Mouse (Mus musculus) kidney, adult 2 months (tissue): ENCODE measurements around the gene Entr1. TPM values are rescaled to one million over a fixed set of nuclear protein-coding genes. Genes with fewer than 3 reads are reported as not detected.

ENCODE experiments used
- DNase-seq: peaks from one replicate; pipeline ENCODE4 v3.0.0; 2021
- H3K27ac ChIP-seq: fragments of 200-500 bp; 2 replicates; pipeline ENCODE4 v1.5.1; 2012; ENCODE audit warnings: low read depth, low read length, control low read depth, inconsistent platforms; ENCODE audit not compliant: insufficient read depth
- H3K27me3 ChIP-seq: fragments of 200-500 bp; replicated peaks from 2 replicates; pipeline ENCODE4 v1.6.1; 2012; ENCODE audit warnings: mild to moderate bottlenecking, moderate library complexity, low read length, inconsistent platforms; ENCODE audit not compliant: control insufficient read depth, insufficient read depth
- H3K36me3 ChIP-seq: fragments of 200-500 bp; 2 replicates; pipeline ENCODE4 v1.6.1; 2012; ENCODE audit warnings: mild to moderate bottlenecking, moderate library complexity, low read length, inconsistent platforms; ENCODE audit not compliant: control insufficient read depth, insufficient read depth
- H3K4me1 ChIP-seq: fragments of 200-500 bp; 2 replicates; pipeline ENCODE4 v1.6.1; 2011; ENCODE audit warnings: low read length; ENCODE audit not compliant: control insufficient read depth, insufficient read depth
- H3K4me3 ChIP-seq: fragments of 200-500 bp; 2 replicates; pipeline ENCODE4 v1.5.1; 2011; ENCODE audit warnings: mild to moderate bottlenecking, low read depth, low read length, control low read depth; ENCODE audit not compliant: insufficient read depth
- CTCF ChIP-seq: fragments of 200-500 bp; conservative IDR thresholded peaks from 2 replicates; pipeline ENCODE4 v1.5.1; 2011; ENCODE audit warnings: low read depth, mild to moderate bottlenecking, control low read depth, low read length, moderate library complexity, mixed read lengths; ENCODE audit not compliant: insufficient read depth, insufficient read length
- POLR2A ChIP-seq: fragments of 200-500 bp; IDR thresholded peaks from one replicate; pipeline ENCODE4 v1.6.1; 2011; ENCODE audit warnings: low read depth, low read length, control low read depth
- WGBS: fragments of 180-500 bp; shearing (Covaris S2); methylation state at CpG from one replicate; pipeline ENCODE4 v1.1.7; 2018; 5-methylcytosine and 5-hydroxymethylcytosine counted together
- polyA plus RNA-seq: library from polyadenylated mRNA; depleted of rRNA; stranded (reverse); fragments of >200 nt; gene quantifications from 2 replicates; pipeline ENCODE4 v1.2.3, GENCODE M21; 2012; rRNA removed

Entr1 gene
- 102 and 110 TPM in 2 replicates for polyA plus RNA-seq

DNA sequence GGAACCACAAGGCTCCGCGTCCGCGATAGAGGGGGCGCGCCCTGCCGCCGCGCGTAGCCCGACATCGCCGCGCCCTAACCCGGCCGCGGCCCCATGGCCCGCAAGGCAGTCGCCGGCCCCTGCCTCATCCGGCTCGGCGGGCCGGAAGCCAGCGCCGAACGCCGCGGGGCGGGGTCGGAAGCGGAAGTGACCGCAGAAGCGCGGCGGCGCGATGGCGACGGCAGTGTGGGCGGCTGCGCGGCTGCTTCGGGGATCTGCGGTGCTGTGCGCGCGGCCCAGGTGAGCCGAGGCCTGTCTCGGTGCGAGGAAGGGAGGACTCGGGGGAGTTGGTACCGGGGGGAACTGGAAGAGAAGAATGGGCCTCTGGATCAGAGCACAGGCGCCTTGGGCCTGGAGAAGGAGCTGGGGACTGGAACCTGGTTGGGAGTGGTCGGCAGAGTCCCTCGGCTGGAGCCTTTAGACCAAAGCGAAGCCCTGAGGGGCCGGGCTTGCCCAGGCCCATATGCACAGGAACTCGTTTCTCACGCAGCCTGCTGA is at the start of gene Entr1, which contains the start of gene Pmpca:
Entr1 (minus strand) TSS at position 163 of the 537 bp plus-strand sequence.
Pmpca (plus strand) TSS at position 186 of the 537 bp plus-strand sequence.
- TF ChIP-seq CTCF: no peak
- TF ChIP-seq POLR2A: peak; percentile 20
- peak; percentile 88 for DNase-seq
- Histone ChIP-seq H3K4me3 (peak within 1 kb of the TSS; percentile 78), H3K27me3 (no peaks in the 10 kb centered on the region), H3K4me1 (peaks cover 9% of the 10 kb centered on the region; the same call in 1 of the 2 replicates), H3K27ac (peak within 1 kb of the TSS; percentile 43), H3K36me3 (peaks cover 5% of the 10 kb centered on the region)
- 1% methylated on average over 58 of the region's 60 CpGs for WGBS

DNA sequence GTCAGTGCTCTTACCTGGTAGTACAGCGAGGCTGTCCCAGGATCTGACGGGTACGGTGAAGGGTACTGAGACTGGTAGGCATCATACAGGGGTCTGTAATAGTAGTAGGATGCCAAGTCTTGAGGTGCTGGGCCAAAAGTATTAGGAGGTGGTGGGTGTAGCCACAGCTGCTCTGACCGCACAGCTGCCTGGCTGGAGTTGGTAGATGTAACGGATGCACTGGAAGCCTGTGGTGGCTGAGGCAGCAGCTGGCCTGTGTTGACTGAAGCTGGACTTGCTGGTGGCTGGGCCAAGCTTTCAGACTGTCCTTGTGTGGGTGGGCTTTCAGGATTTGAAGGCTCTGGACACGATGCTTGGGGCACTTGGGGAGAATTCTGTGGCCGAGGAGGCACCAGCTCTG is 49.3 kb upstream of the Entr1 start:
- H3K4me3 ChIP-seq: no peak overlapping the region
- H3K27me3 ChIP-seq: no peaks in the 10 kb centered on the region
- H3K4me1 ChIP-seq: peaks cover 20% of the 10 kb centered on the region; the same call in 1 of the 2 replicates
- DNase-seq: no peak
- peaks cover 4% of the 10 kb centered on the region for H3K36me3 ChIP-seq
- TF ChIP-seq CTCF: no peak
- 87% methylated on average over 7 of the region's 7 CpGs for WGBS
- H3K27ac ChIP-seq: no peak overlapping the region

DNA sequence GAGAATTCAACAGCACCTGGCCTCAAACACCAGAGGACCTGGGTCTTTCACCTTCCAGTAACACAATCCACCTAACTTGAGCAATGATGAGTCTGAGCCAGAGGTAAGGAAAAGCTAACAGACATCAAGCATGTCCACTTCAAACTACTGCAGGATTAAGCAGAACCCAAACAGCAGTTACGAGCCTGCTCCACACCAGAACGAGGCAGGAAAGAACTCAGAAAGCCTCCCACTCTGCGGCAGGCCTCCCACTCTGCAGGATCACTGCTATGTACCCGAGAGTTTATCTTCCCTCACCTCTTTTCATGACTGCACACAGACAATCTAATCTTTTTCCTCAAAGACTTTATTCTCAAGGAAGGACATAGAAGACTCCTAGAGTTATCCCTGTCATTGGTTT is 48.1 kb upstream of the Entr1 start:
- no peaks in the 10 kb centered on the region for H3K27me3 ChIP-seq
- H3K4me3 ChIP-seq: no peak overlapping the region
- peaks cover 4% of the 10 kb centered on the region for H3K36me3 ChIP-seq
- TF ChIP-seq POLR2A (no peak), CTCF (no peak)
- 40% methylated on average over 4 of the region's 4 CpGs for WGBS
- peaks cover 20% of the 10 kb centered on the region; the same call in 1 of the 2 replicates for H3K4me1 ChIP-seq
- no peak for DNase-seq
- H3K27ac ChIP-seq: peak overlapping the region; percentile 88

DNA sequence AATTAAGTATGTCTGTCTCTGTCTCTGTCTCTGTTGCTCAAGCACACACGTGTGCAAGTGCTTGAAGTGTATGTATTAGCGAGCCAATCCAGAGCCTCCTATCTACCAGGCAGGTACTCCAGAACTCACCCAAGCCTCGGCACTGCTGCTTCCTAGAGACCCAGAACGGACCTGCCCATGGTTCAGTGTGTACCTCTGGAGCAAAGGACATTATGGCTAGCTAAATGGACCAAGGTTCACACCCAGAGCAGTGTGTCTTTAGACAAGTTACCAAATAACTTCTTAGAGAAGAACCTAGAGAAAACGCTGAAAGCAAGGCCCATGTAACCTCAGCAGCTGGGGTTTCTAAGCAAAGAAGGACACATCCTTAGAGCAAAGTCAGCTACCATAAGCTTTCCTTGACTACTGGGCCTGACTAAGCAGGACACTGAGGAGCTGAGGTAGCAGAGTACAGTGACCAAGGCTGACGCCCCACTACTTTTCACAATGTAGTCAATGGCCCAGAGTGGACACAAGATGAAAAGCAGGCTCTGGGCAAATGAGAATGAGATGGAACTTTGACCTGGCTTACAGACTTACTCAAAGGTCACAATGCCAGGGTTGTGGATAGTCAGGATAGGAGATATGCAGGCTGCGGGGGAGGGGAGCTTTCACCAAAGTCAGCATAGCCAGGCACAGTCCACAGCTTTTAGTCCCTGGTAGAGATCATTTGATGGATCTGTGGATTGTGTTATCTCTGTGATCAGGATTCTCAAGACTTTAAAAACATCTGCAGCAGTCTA is 45.9 kb upstream of the Entr1 start:
- peak overlapping the region; percentile 73 for H3K27ac ChIP-seq
- no peak overlapping the region for H3K4me3 ChIP-seq
- H3K36me3 ChIP-seq: peaks cover 5% of the 10 kb centered on the region
- TF ChIP-seq POLR2A (no peak), CTCF (no peak)
- WGBS: 62% methylated on average over 7 of the region's 7 CpGs
- H3K4me1 ChIP-seq: peaks cover 20% of the 10 kb centered on the region; the same call in 1 of the 2 replicates
- peak; percentile 84 for DNase-seq
- no peaks in the 10 kb centered on the region for H3K27me3 ChIP-seq

DNA sequence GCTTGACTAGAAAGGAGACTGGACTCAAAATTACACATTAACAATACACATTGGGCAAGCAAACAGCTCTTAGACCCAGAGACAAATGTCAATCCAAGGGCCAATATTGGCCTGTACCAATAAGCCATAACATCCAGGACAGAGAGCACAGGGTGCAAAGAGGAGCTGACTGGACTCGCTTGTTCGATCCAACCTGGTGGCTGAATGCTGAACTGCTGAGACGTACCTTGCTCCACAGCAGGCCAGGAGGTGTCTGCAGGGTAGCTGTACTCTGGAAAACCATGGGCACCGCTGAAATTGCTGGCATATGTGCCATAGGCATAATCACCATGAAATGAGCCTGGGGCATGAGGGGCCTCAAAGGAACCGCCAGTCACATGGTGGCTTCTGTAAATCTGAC is 40.7 kb upstream of the Entr1 start:
- DNase-seq: no peak
- 89% methylated on average over 5 of the region's 5 CpGs for WGBS
- TF ChIP-seq CTCF (no peak; the same call in 1 of the 2 replicates), POLR2A (no peak)
- H3K4me3 ChIP-seq: no peak overlapping the region
- H3K4me1 ChIP-seq: peaks cover 5% of the 10 kb centered on the region; the same call in 1 of the 2 replicates
- H3K27me3 ChIP-seq: no peaks in the 10 kb centered on the region
- H3K27ac ChIP-seq: no peak overlapping the region
- H3K36me3 ChIP-seq: peaks cover 8% of the 10 kb centered on the region

DNA sequence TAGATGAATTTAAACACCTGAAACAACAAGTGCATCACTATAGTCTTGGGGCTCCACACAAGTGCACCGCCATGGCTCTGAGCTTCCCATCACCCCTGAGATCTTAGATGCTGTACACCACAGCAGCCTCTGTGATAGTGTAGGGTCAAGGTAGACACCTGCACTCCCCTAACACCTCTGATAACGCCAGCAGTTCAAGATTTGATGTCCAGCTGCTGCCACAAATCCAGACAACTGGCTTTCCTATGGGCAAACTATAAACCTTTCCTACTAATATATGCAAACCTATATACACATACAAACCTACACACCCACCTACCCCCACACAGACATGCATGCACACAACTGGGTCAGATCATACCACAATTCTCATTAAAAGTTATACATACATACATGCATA is 35.4 kb upstream of the Entr1 start:
- TF ChIP-seq CTCF (no peak), POLR2A (no peak)
- WGBS: 95% methylated on average over 2 of the region's 2 CpGs
- DNase-seq: no peak
- Histone ChIP-seq H3K27ac (no peak overlapping the region), H3K4me3 (no peak overlapping the region), H3K36me3 (peaks cover 11% of the 10 kb centered on the region), H3K4me1 (peaks cover 4% of the 10 kb centered on the region; the same call in 1 of the 2 replicates), H3K27me3 (no peaks in the 10 kb centered on the region)

DNA sequence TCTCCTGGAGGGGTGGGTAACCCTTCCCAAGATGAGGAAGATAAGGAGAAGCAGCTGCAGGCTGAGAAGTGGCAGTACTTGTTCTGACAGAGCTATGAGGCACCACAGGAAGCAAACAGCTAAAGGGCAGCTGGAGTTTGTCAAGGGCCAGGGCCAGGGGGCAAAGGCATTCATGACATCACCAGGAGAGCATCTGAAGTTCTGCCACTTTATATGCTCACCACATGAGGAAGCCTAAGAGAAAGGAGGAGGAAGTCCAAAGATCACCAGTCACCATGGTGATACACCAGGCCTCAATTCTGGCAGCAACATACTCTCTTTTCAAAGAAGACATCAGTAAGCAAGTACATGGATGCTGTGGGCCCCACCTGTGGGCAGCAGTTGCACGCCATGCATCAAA is 34.0 kb upstream of the Entr1 start:
- TF ChIP-seq CTCF: no peak
- no peak for TF ChIP-seq POLR2A
- H3K36me3 ChIP-seq: peaks cover 11% of the 10 kb centered on the region
- no peaks in the 10 kb centered on the region for H3K27me3 ChIP-seq
- peaks cover 4% of the 10 kb centered on the region; the same call in 1 of the 2 replicates for H3K4me1 ChIP-seq
- DNase-seq: peak; percentile 86
- no peak overlapping the region for H3K4me3 ChIP-seq
- 63% methylated on average over 1 of the region's 1 CpGs for WGBS
- peak overlapping the region; percentile 15; the same call in 1 of the 2 replicates for H3K27ac ChIP-seq
